Mouse (Mus musculus): ENCODE data around the gene Sema3f.

GRCm38 (mm10) chr9:107663525-107663924 lies 46.8 kb downstream of the Sema3f start:
- TF ChIP-seq CTCF (IDR thresholded peaks at IDR 0.05; ENCODE audit: borderline replicate concordance, extremely low read depth, insufficient read depth, insufficient read length) (no peak), POLR2A (IDR thresholded peaks at IDR 0.05; ENCODE audit: borderline replicate concordance, extremely low read depth, insufficient read depth, insufficient read length, poor library complexity, severe bottlenecking) (no peak)

Measured in brain, embryonic 14.5 days (tissue).